Mouse (Mus musculus) CH12.LX (cell line): ENCODE measurements around the gene Klhl29. TPM values are rescaled to one million over a fixed set of nuclear protein-coding genes. Genes with fewer than 3 reads are reported as not detected.

Experiments used
- DNase-seq: peaks from one replicate; pipeline ENCODE4 v3.0.0-alpha.2; 2013; ENCODE audit errors: extremely low read depth
- H3K27ac ChIP-seq: 2 replicates; pipeline ENCODE4 v1.5.1; 2012; ENCODE audit warnings: low read depth, mild to moderate bottlenecking, control low read depth, moderate library complexity; ENCODE audit not compliant: insufficient read depth
- H3K27me3 ChIP-seq: replicated peaks from 2 replicates; pipeline ENCODE3; 2012; ENCODE audit warnings: inconsistent platforms
- H3K36me3 ChIP-seq, 2 experiments: replicated peaks in 1 of 2; 2 replicates each; pipeline versions ENCODE3 to v1.6.1; 2012; ENCODE audit warnings: inconsistent platforms in 1 of 2, low read length in 1 of 2, mild to moderate bottlenecking in 1 of 2, mixed read lengths in 1 of 2, moderate library complexity in 1 of 2; ENCODE audit not compliant: control insufficient read depth in 1 of 2, insufficient read depth in 1 of 2
- H3K4me1 ChIP-seq, 2 experiments: 2 replicates each; pipeline ENCODE4 v1.6.1; 2012; ENCODE audit warnings: inconsistent platforms in 1 of 2, moderate library complexity in 1 of 2; ENCODE audit not compliant: insufficient read depth in 2 of 2, control insufficient read depth in 1 of 2
- H3K4me2 ChIP-seq: 2 replicates; pipeline ENCODE4 v1.6.1; 2012; ENCODE audit warnings: low read depth, mild to moderate bottlenecking, control low read depth; ENCODE audit not compliant: poor library complexity, insufficient read depth, severe bottlenecking
- H3K4me3 ChIP-seq, 3 experiments: fragments of 150-350 bp in 1 of 3; sonication (generic) in 1 of 3; replicated peaks in 1 of 3; 2 replicates each; pipeline versions ENCODE3 to v1.5.1; 2011 to 2012; ENCODE audit warnings: low read depth in 2 of 3, low read length in 2 of 3, mild to moderate bottlenecking in 2 of 3, moderate library complexity in 2 of 3, control low read depth in 1 of 3, improper control_type of control experiment in 1 of 3, inconsistent platforms in 1 of 3, mixed read lengths in 1 of 3; ENCODE audit not compliant: poor library complexity in 1 of 3
- H3K79me2 ChIP-seq: replicated peaks from 2 replicates; pipeline ENCODE4 v1.6.1; 2012; ENCODE audit warnings: mild to moderate bottlenecking, moderate library complexity; ENCODE audit not compliant: control insufficient read depth, poor library complexity, insufficient read depth, severe bottlenecking; ENCODE audit errors: extremely low read depth
- H3K9ac ChIP-seq: 2 replicates; pipeline ENCODE4 v1.6.1; 2012; ENCODE audit warnings: low read depth, mild to moderate bottlenecking, control low read depth, moderate library complexity; ENCODE audit not compliant: insufficient read depth
- H3K9me3 ChIP-seq: replicated peaks from 2 replicates; pipeline ENCODE3; 2012; ENCODE audit warnings: low read length, inconsistent platforms, mixed read lengths
- CHD1 ChIP-seq: IDR thresholded peaks from 2 replicates; pipeline ENCODE4 v1.6.1; 2012; ENCODE audit warnings: low read depth, low read length, improper control_type of control experiment, inconsistent platforms
- CTCF ChIP-seq, 2 experiments: IDR thresholded peaks in 1 of 2; conservative IDR thresholded peaks in 1 of 2; 2 replicates each; pipeline ENCODE4 v1.5.1; 2011 to 2012; ENCODE audit warnings: low read depth in 2 of 2, low read length in 2 of 2, improper control_type of control experiment in 1 of 2, inconsistent platforms in 1 of 2, mild to moderate bottlenecking in 1 of 2, moderate library complexity in 1 of 2
- ETS1 ChIP-seq: conservative IDR thresholded peaks from 2 replicates; pipeline ENCODE4 v1.6.1; 2012; ENCODE audit warnings: low read depth, mild to moderate bottlenecking, inconsistent platforms, low read length, improper control_type of control experiment, moderate library complexity
- GABPA ChIP-seq: IDR thresholded peaks from 2 replicates; pipeline ENCODE4 v1.6.1; 2012; ENCODE audit warnings: low read depth, low read length, improper control_type of control experiment, inconsistent platforms; ENCODE audit not compliant: insufficient replicate concordance
- JUN ChIP-seq: IDR thresholded peaks from 2 replicates; pipeline ENCODE4 v1.6.1; 2011; ENCODE audit warnings: low read depth, mild to moderate bottlenecking, low read length, improper control_type of control experiment, moderate library complexity; ENCODE audit not compliant: insufficient read depth
- JUND ChIP-seq: conservative IDR thresholded peaks from 2 replicates; pipeline ENCODE4 v1.6.1; 2011; ENCODE audit warnings: low read depth, low read length, improper control_type of control experiment
- KAT2A ChIP-seq: IDR thresholded peaks from 2 replicates; pipeline ENCODE4 v1.6.1; 2012; ENCODE audit warnings: low read length, improper control_type of control experiment, inconsistent platforms; ENCODE audit not compliant: insufficient replicate concordance
- MAFK ChIP-seq: IDR thresholded peaks from 2 replicates; pipeline ENCODE4 v1.6.1; 2011; ENCODE audit warnings: low read length, improper control_type of control experiment; ENCODE audit not compliant: insufficient replicate concordance
- MXI1 ChIP-seq: IDR thresholded peaks from 2 replicates; pipeline ENCODE4 v1.6.1; 2011; ENCODE audit warnings: mild to moderate bottlenecking, low read depth, low read length, improper control_type of control experiment
- MYC ChIP-seq: IDR thresholded peaks from 2 replicates; pipeline ENCODE4 v1.6.1; 2011; ENCODE audit warnings: low read depth, mild to moderate bottlenecking, improper control_type of control experiment, low read length
- PAX5 ChIP-seq: IDR thresholded peaks from 2 replicates; pipeline ENCODE4 v1.6.1; 2012; ENCODE audit warnings: low read length, inconsistent platforms, mixed read lengths
- POLR2A ChIP-seq: IDR thresholded peaks from 2 replicates; pipeline ENCODE4 v1.6.1; 2011; ENCODE audit warnings: low read depth, mild to moderate bottlenecking, improper control_type of control experiment, low read length
- ZC3H11A ChIP-seq: IDR thresholded peaks from 2 replicates; pipeline ENCODE4 v1.6.1; 2012; ENCODE audit warnings: low read depth, mild to moderate bottlenecking, inconsistent platforms, low read length, improper control_type of control experiment
- dilution Hi-C: fragments of 300-500 bp; cut with MboI; formaldehyde crosslinking; loops from 2 replicates; pipeline ENCODE4 v1.14.3; 2020; ENCODE audit warnings: low sequenced_read_pairs; ENCODE audit not compliant: extremely low pct_unique_long_range_greater_than_20kb, extremely low pct_ligation_motif_present
- in situ Hi-C: fragments of 300-500 bp; cut with MboI; formaldehyde crosslinking; loops from 3 replicates; pipeline ENCODE4 v1.14.3; 2019; ENCODE audit warnings: low sequenced_read_pairs, low pct_ligation_motif_present, low pct_unique_long_range_greater_than_20kb, mixed read lengths
- polyA plus RNA-seq: library from polyadenylated mRNA; unstranded; fragments of >175 nt; gene quantifications from 2 replicates; pipeline ENCODE4 v1.2.1, GENCODE M21; 2012; ENCODE audit warnings: low read depth; ENCODE audit not compliant: insufficient read length
- total RNA-seq, 2 experiments: library from RNA; depleted of rRNA; stranded (reverse); fragments of 300-350 nt in 1 of 2; fragments of >200 nt in 1 of 2; gene quantifications; 2 replicates each; pipeline ENCODE4 v1.2.3; 2012 to 2014

The Klhl29 gene
- total and polyA plus RNA-seq, 3 experiments, result 0.04 TPM; not detected in 2

DNA sequence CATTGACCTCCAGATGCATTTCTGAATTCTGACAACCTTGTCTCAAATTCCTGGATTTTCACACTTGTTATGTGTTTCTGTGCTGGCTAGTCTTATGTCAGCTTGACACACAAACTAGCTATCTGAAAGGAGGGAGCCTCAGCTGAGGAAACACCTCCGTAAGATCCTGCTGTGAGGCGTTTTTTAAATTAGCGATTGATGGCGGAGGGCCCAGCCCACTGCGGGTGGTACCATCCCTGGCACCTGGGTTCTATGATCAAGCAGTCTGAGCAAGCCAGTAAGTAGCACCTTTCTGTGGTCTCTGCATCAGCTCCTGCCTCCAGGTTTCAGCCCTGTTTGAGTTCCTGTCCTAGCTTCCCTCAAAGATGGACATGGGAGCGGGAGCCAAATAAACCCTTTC, 131.6 kb downstream of the Klhl29 start:
- no peak overlapping the region for H3K9ac ChIP-seq
- no peaks in the 10 kb centered on the region for H3K27me3 ChIP-seq
- no peak overlapping the region for H3K4me2 ChIP-seq
- H3K79me2 ChIP-seq, result no peaks in the 10 kb centered on the region
- dilution Hi-C loops, result no loop called here
- no peaks in the 10 kb centered on the region for H3K36me3 ChIP-seq
- H3K4me3 ChIP-seq, result no peak overlapping the region
- in situ Hi-C loops, result no loop called here
- TF ChIP-seq MXI1 (no peak), MAFK (no peak), JUND (no peak), CHD1 (no peak), ZC3H11A (no peak), MYC (no peak)
- H3K4me1 ChIP-seq, result no peaks in the 10 kb centered on the region
- no peak overlapping the region for H3K27ac ChIP-seq
- H3K9me3 ChIP-seq, result no peaks in the 10 kb centered on the region
- no peak for DNase-seq

DNA sequence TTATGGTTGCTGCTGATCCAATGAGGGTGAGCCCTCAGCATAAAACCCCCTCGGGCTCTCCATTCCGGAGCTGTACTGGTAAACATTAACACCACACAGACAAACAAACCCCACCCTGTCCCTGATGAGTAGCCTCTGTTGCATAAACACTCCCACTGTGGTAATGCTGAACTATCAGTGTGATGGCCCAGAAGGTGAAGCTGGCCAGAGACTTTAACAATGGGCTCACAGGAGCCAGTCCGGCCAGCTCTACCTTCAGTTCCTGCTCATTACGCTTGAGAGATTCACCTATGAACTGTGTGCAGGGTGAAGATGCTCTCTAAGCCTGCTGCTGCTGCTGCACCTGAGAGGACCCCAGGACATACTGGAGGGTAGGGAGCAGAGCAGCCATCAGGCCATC, 132.0 kb downstream of the Klhl29 start:
- dilution Hi-C loops (no loop called here), in situ Hi-C loops (no loop called here)
- Histone ChIP-seq H3K27me3 (no peaks in the 10 kb centered on the region), H3K4me1 (no peaks in the 10 kb centered on the region), H3K27ac (no peak overlapping the region)
- TF ChIP-seq KAT2A, result no peak
- TF ChIP-seq GABPA, result no peak
- TF ChIP-seq POLR2A, result no peak
- no peak for TF ChIP-seq JUN
- TF ChIP-seq, all 38 proteins: peak for 0
- H3K4me3 ChIP-seq, result no peak overlapping the region
- H3K4me2 ChIP-seq, result no peak overlapping the region
- no peaks in the 10 kb centered on the region for H3K79me2 ChIP-seq
- H3K9ac ChIP-seq, result no peak overlapping the region
- H3K9me3 ChIP-seq, result no peaks in the 10 kb centered on the region
- H3K36me3 ChIP-seq, result no peaks in the 10 kb centered on the region
- DNase-seq, result no peak

DNA sequence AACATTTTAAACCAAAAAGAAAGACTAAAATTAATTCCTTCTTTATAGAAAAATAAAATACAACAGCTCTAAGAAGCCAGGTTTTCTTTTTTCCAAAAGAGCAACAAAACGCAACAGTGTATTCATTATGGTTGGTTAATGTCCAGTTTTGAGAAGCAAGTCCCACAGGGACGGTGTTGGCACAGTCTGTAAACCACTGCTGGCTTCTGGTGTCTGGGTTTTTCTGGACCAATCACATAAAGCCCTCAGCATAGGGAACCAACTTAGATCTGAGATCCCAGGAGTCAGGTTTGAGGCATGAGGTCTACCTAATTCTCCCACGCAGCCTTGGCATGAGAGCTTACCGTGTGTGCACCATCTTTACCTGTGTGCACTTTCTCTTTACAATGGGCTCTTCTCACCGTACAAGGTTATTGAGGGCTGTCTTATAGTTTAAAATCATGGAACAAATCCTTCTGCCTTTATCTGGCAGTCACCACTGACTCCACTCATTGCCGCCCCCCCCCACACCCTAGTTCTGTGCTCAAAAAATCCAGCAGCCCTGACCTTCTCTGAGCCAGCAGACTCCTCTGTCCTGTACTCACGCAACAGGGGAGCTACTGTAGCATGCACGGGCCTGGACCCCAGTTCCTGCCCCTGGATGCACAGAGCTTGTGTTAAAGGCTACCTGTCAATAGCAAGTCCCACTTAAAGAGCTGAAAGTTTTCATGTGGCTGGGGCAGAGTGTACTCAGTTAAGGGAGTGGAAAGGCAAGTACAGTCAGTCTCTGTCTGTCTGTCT, 132.7 kb downstream of the Klhl29 start:
- dilution Hi-C loops, result no loop called here
- no peak for TF ChIP-seq CTCF (conservative IDR thresholded peaks at IDR 0.05 in 1 of 2, IDR thresholded peaks at IDR 0.05 in 1 of 2; ENCODE audit: low read depth in 2 of 2, low read length in 2 of 2)
- no peak for TF ChIP-seq MAFK
- TF ChIP-seq ETS1, result no peak
- TF ChIP-seq PAX5, result no peak
- in situ Hi-C loops, result no loop called here

More for the DNA sequence above, 132.7 kb downstream of the Klhl29 start:
- no peak overlapping the region for H3K9ac ChIP-seq
- no peaks in the 10 kb centered on the region for H3K79me2 ChIP-seq
- DNase-seq, result no peak
- no peak overlapping the region for H3K4me3 ChIP-seq
- H3K27ac ChIP-seq, result no peak overlapping the region
- no peaks in the 10 kb centered on the region for H3K27me3 ChIP-seq
- H3K9me3 ChIP-seq, result no peaks in the 10 kb centered on the region
- H3K4me2 ChIP-seq, result no peak overlapping the region
- no peaks in the 10 kb centered on the region for H3K4me1 ChIP-seq
- no peaks in the 10 kb centered on the region for H3K36me3 ChIP-seq
